Mouse (Mus musculus): ENCODE data around the gene Gm49711. TPM values are rescaled to one million over a fixed set of nuclear protein-coding genes. Genes with fewer than 3 reads are reported as not detected.

Gene Gm49711
- polyA plus RNA-seq (2014; fragmentation: Nextera tagmentation; extraction: Ambion mirVana), result 0.66 TPM in 1 of 2 replicates, not detected in the other

DNA sequence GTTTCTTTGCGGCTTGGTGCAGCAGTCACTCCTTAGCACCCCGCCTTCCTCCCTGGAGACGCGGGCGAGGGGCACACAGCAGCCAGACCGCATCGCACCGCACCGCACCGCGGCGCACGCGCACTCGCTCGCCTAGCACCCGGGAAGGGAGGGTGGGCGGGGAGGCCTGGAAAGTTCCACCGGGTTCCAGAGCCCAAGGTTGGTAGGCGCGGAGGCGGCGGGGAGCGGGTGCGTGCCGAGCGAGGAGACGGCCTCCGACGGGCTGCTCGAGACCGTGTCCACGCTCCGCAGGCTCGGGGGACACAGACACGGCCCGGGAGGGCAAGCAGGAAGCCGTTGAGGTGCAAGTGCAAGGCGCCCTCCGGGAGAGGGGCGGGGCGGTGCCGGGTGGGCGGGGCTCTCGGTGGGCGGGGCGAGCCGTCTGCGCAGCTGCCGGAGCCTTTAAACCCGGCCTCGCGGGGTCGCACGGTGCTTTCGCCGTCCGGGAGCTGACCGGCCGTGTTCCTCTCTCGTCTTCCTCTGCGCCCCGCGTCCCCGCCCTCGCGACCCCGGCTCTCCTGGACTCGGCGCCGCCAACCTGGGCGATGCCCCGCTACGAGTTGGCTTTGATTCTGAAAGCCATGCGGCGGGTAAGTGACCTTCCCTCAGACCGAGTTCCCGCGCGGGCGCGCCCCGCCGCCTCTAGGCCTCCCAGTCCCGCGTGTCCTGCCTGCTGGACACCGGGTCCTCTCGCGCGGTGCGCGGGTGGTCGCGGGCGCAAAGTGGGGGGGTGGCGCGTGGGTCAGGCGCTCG lies at the start of gene Gm49711, which contains the start of the genes Mrps6 and Slc5a3:
Gene Gm49711 (plus strand): TSS at position 465 of the 792 bp plus-strand sequence.
Gene Mrps6 (plus strand): TSS at position 419 of the 792 bp plus-strand sequence.
Gene Slc5a3 (plus strand): TSS at position 471 of the 792 bp plus-strand sequence.
- DNase-seq (ENCODE audit: low spot score), result peak; percentile 90
- peak within 1 kb of the TSS; percentile 83 for H3K9ac ChIP-seq (ENCODE audit: low read length)
- peaks cover 4% of the 10 kb centered on the region; the same call in 1 of the 2 replicates for H3K9me3 ChIP-seq (ENCODE audit: control insufficient read depth, low read length)
- peak; percentile 91 for ATAC-seq (ENCODE audit: insufficient read depth, low FRiP score, low TSS enrichment)
- peak within 1 kb of the TSS; percentile 93 for H3K4me3 ChIP-seq (ENCODE audit: low read depth, low read length)
- peaks cover 8% of the 10 kb centered on the region for H3K4me1 ChIP-seq (ENCODE audit: control insufficient read depth, insufficient read depth, low read length)
- peak within 1 kb of the TSS; percentile 86 for H3K4me2 ChIP-seq (ENCODE audit: low read depth)
- no peaks in the 10 kb centered on the region for H3K27me3 ChIP-seq (ENCODE audit: control insufficient read depth, insufficient read depth, low read length)
- H3K36me3 ChIP-seq (ENCODE audit: control insufficient read depth, insufficient read depth, low read length), result peaks cover 7% of the 10 kb centered on the region; the same call in 1 of the 2 replicates
- WGBS, result under 1% methylated on average over 85 of the region's 99 CpGs
- peak within 1 kb of the TSS; percentile 64; the same call in 1 of the 2 replicates for H3K27ac ChIP-seq (ENCODE audit: low read depth, low read length)

DNA sequence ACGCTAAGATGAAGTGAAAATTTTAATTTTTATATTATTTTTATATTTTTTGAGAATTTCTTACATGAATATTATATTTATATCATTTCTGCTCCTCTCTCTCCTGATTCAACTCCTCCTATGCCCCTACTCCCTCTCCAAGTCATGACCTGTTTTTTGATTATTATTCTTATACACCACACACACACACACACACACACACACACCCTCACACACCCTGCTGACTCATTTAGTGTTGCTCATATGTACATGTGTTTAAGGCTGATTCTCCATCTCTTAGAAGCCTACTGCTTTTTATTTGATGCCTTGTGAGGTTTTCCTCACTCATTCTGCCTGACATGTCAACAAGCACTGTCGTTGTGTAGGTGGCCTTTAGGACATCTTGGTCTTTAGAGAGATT lies 48.5 kb upstream of the Gm49711 start:
- H3K9ac ChIP-seq (ENCODE audit: low read length), result no peak overlapping the region
- no peak overlapping the region for H3K4me3 ChIP-seq (ENCODE audit: low read depth, low read length)
- H3K4me2 ChIP-seq (ENCODE audit: low read depth), result no peak overlapping the region
- H3K27me3 ChIP-seq (ENCODE audit: control insufficient read depth, insufficient read depth, low read length), result no peaks in the 10 kb centered on the region
- DNase-seq (ENCODE audit: low spot score) (no peak), ATAC-seq (ENCODE audit: insufficient read depth, low FRiP score, low TSS enrichment) (no peak)
- H3K4me1 ChIP-seq (ENCODE audit: control insufficient read depth, insufficient read depth, low read length), result no peaks in the 10 kb centered on the region
- no peaks in the 10 kb centered on the region for H3K9me3 ChIP-seq (ENCODE audit: control insufficient read depth, low read length)
- H3K27ac ChIP-seq (ENCODE audit: low read depth, low read length), result no peak overlapping the region
- WGBS, result 93% methylated on average over 2 of the region's 2 CpGs
- H3K36me3 ChIP-seq (ENCODE audit: control insufficient read depth, insufficient read depth, low read length), result no peaks in the 10 kb centered on the region

DNA sequence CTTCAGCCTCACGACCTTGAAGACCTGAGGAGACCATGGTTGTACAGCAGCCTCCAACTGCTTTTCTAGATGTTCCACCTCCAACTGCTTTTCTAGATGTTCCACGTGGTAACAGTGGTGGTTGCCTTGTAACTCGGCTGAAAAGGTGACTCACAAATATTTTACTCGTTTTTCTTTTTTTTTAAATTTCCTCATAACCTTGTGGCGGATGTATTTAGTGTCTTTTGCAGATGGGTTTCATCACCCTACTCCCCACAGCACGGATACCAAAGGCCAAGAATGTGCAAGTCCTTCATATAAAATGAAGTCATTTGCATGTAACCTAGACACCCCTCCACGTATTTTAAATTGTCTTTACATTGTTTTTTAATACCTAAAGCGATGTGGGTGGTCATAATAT lies 41.3 kb upstream of the Gm49711 start:
- Histone ChIP-seq H3K9ac (ENCODE audit: low read length) (no peak overlapping the region), H3K36me3 (ENCODE audit: control insufficient read depth, insufficient read depth, low read length) (no peaks in the 10 kb centered on the region), H3K9me3 (ENCODE audit: control insufficient read depth, low read length) (no peaks in the 10 kb centered on the region), H3K27ac (ENCODE audit: low read depth, low read length) (no peak overlapping the region), H3K4me1 (ENCODE audit: control insufficient read depth, insufficient read depth, low read length) (no peaks in the 10 kb centered on the region), H3K4me3 (ENCODE audit: low read depth, low read length) (no peak overlapping the region), H3K27me3 (ENCODE audit: control insufficient read depth, insufficient read depth, low read length) (no peaks in the 10 kb centered on the region), H3K4me2 (ENCODE audit: low read depth) (no peak overlapping the region)
- 90% methylated on average over 8 of the region's 8 CpGs for WGBS
- ATAC-seq (ENCODE audit: insufficient read depth, low FRiP score, low TSS enrichment) (no peak), DNase-seq (ENCODE audit: low spot score) (no peak)

DNA sequence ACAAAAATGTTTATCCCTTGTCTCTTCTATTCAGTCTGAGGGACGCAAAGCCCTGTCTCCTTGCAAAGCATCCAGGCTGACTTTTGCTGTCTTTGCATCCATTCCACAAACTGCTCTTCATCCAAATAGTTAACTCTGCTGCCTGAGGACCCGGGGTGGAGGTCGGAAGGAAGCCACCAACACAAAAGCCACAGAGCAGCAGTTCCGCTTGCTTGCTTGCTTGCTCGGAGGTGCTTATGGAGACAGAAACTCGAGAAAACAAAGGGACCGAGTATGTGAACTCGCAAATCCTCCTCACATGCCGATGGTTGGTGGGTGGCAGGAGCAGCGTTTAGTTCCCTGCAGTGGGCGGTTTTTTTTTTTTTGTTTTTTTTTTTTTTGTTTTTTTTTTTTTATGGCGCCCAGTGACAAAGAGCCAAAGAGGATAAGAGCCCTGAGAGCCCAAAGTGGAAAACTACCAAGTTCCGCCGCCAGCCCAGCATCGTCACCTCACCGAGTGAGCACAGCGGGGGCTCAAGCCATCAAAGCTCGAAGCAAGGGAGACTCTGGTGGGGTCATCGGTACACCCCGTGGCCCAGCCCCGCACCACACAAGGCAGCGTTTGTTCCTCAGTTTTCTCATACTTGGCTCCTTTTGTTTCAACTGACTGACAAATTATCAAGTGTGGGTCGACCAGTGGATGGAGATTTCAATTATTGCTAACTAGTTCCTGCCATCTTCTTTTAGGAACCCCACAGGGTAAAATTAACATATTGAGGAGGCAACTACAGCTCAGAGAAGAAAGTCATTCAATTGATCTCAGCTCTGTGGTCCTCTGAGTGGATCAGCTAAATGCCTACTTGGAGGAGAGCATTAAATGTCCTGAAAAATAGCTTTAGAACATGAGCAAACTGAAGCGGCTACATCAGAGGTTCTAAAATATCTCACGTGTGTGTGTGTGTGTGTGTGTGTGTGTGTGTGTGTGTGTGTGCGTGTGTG lies 38.7 kb upstream of the Gm49711 start:
- H3K4me1 ChIP-seq (ENCODE audit: control insufficient read depth, insufficient read depth, low read length), result no peaks in the 10 kb centered on the region
- no peaks in the 10 kb centered on the region for H3K36me3 ChIP-seq (ENCODE audit: control insufficient read depth, insufficient read depth, low read length)
- H3K4me2 ChIP-seq (ENCODE audit: low read depth), result peak overlapping the region; percentile 42
- peak; percentile 73 for DNase-seq (ENCODE audit: low spot score)
- H3K9ac ChIP-seq (ENCODE audit: low read length), result peak overlapping the region; percentile 44
- H3K27me3 ChIP-seq (ENCODE audit: control insufficient read depth, insufficient read depth, low read length), result no peaks in the 10 kb centered on the region
- no peaks in the 10 kb centered on the region for H3K9me3 ChIP-seq (ENCODE audit: control insufficient read depth, low read length)
- 7% methylated on average over 26 of the region's 26 CpGs for WGBS
- H3K27ac ChIP-seq (ENCODE audit: low read depth, low read length), result no peak overlapping the region
- peak; percentile 55; the same call in 1 of the 2 replicates for ATAC-seq (ENCODE audit: insufficient read depth, low FRiP score, low TSS enrichment)
- H3K4me3 ChIP-seq (ENCODE audit: low read depth, low read length), result peak overlapping the region; percentile 11

DNA sequence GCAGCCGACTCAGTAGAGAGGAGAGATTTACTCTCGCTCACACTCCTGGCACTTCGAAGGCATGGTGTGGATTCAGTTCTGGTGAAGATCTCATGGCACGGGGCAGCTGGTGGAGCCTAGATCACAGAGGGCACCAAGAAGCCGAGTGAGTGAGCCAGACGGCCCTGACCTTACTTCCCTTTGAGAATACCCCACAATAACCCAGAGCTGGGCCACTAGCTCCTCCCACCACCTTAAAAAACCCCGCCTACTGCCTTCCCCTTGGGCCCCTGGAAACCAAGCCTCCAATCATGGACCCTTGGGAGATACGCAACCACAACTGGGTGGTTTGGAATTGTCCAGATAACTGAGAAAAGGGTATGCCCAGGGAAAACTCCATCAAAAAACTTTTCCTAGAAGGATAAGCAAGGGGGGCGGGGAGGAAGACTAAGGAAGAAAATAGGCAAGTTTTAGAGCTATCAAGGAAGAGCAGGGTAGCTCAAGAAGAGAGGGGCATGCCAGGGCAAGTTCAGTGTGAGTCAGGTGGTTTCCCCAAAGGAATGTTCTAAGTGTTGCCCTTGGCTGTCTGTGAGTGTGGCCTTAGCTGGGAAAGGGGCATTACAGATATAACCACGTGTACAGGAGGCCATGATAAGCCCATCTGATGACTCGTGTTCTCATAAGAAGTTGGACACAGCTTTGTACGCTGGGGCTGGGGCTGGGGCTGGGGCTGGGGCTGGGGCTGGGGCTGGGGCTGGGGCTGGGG lies 36.3 kb upstream of the Gm49711 start:
- no peak for DNase-seq (ENCODE audit: low spot score)
- no peaks in the 10 kb centered on the region for H3K36me3 ChIP-seq (ENCODE audit: control insufficient read depth, insufficient read depth, low read length)
- ATAC-seq (ENCODE audit: insufficient read depth, low FRiP score, low TSS enrichment), result no peak
- no peak overlapping the region for H3K9ac ChIP-seq (ENCODE audit: low read length)
- no peak overlapping the region for H3K27ac ChIP-seq (ENCODE audit: low read depth, low read length)
- no peaks in the 10 kb centered on the region for H3K4me1 ChIP-seq (ENCODE audit: control insufficient read depth, insufficient read depth, low read length)
- H3K27me3 ChIP-seq (ENCODE audit: control insufficient read depth, insufficient read depth, low read length), result no peaks in the 10 kb centered on the region
- no peak overlapping the region for H3K4me3 ChIP-seq (ENCODE audit: low read depth, low read length)
- WGBS, result 84% methylated on average over 12 of the region's 12 CpGs
- no peaks in the 10 kb centered on the region for H3K9me3 ChIP-seq (ENCODE audit: control insufficient read depth, low read length)
- no peak overlapping the region for H3K4me2 ChIP-seq (ENCODE audit: low read depth)

GRCm38 (mm10) chr16:92022494-92023283 lies 35.4 kb upstream of the Gm49711 start:
- Histone ChIP-seq H3K4me3 (ENCODE audit: low read depth, low read length) (no peak overlapping the region), H3K27me3 (ENCODE audit: control insufficient read depth, insufficient read depth, low read length) (no peaks in the 10 kb centered on the region), H3K4me1 (ENCODE audit: control insufficient read depth, insufficient read depth, low read length) (no peaks in the 10 kb centered on the region), H3K36me3 (ENCODE audit: control insufficient read depth, insufficient read depth, low read length) (no peaks in the 10 kb centered on the region), H3K27ac (ENCODE audit: low read depth, low read length) (no peak overlapping the region), H3K9ac (ENCODE audit: low read length) (no peak overlapping the region), H3K9me3 (ENCODE audit: control insufficient read depth, low read length) (no peaks in the 10 kb centered on the region), H3K4me2 (ENCODE audit: low read depth) (no peak overlapping the region)
- no peak for DNase-seq (ENCODE audit: low spot score)
- no peak for ATAC-seq (ENCODE audit: insufficient read depth, low FRiP score, low TSS enrichment)
- 80% methylated on average over 20 of the region's 20 CpGs for WGBS

GRCm38 (mm10) chr16:92033286-92033685 lies 24.8 kb upstream of the Gm49711 start:
- Histone ChIP-seq H3K27me3 (ENCODE audit: control insufficient read depth, insufficient read depth, low read length) (no peaks in the 10 kb centered on the region), H3K4me3 (ENCODE audit: low read depth, low read length) (no peak overlapping the region), H3K9ac (ENCODE audit: low read length) (no peak overlapping the region), H3K4me2 (ENCODE audit: low read depth) (no peak overlapping the region), H3K36me3 (ENCODE audit: control insufficient read depth, insufficient read depth, low read length) (no peaks in the 10 kb centered on the region), H3K9me3 (ENCODE audit: control insufficient read depth, low read length) (no peaks in the 10 kb centered on the region), H3K4me1 (ENCODE audit: control insufficient read depth, insufficient read depth, low read length) (no peaks in the 10 kb centered on the region), H3K27ac (ENCODE audit: low read depth, low read length) (no peak overlapping the region)
- 88% methylated on average over 3 of the region's 3 CpGs for WGBS
- DNase-seq (ENCODE audit: low spot score) (no peak), ATAC-seq (ENCODE audit: insufficient read depth, low FRiP score, low TSS enrichment) (no peak)

Measured in neural tube, embryonic 11.5 days (tissue).